Mouse (Mus musculus) midbrain, postnatal 0 days (tissue): ENCODE results near the gene 9130019O22Rik. TPM values are rescaled to one million over a fixed set of nuclear protein-coding genes. Genes with fewer than 3 reads are reported as not detected.
"Not testable (repeated sequence)": the region's sequence is repeated elsewhere in the genome, so short reads cannot be mapped to it uniquely, and the experiment has no call there.

Experiments used
- ATAC-seq: fragments of 200-750 bp; cut with Nextera tagmentation; 2 replicates; pipeline ENCODE4 v1.8.0; 2017; ENCODE audit warnings: moderate number of reproducible peaks, mild to moderate bottlenecking, moderate TSS enrichment, moderate library complexity; ENCODE audit not compliant: low FRiP score
- DNase-seq: peaks from one replicate; pipeline ENCODE4 v3.0.0-alpha.2; 2015; ENCODE audit warnings: low spot score
- H3K27ac ChIP-seq: fragments of 300-500 bp; sonication (generic); 2 replicates; pipeline ENCODE4 v1.5.1; 2014; ENCODE audit warnings: low read depth, mild to moderate bottlenecking, low read length, mixed read lengths
- H3K27me3 ChIP-seq: fragments of 300-500 bp; sonication (generic); 2 replicates; pipeline ENCODE4 v1.6.1; 2014; ENCODE audit warnings: low read length, control low read depth, mixed read lengths; ENCODE audit not compliant: insufficient read depth
- H3K36me3 ChIP-seq: fragments of 300-500 bp; sonication (generic); 2 replicates; pipeline ENCODE4 v1.6.1; 2014; ENCODE audit warnings: low read length, control low read depth, mixed read lengths; ENCODE audit not compliant: insufficient read depth
- H3K4me1 ChIP-seq: fragments of 300-500 bp; sonication (generic); 2 replicates; pipeline ENCODE4 v1.6.1; 2014; ENCODE audit warnings: mild to moderate bottlenecking, control low read depth, antibody characterized with exemption, low read length, mixed read lengths; ENCODE audit not compliant: insufficient read depth
- H3K4me2 ChIP-seq: fragments of 300-500 bp; sonication (generic); 2 replicates; pipeline ENCODE4 v1.6.1; 2014; ENCODE audit warnings: low read depth, mild to moderate bottlenecking, low read length, mixed read lengths; ENCODE audit not compliant: poor library complexity, severe bottlenecking
- H3K4me3 ChIP-seq: fragments of 300-500 bp; sonication (generic); 2 replicates; pipeline ENCODE4 v1.5.1; 2014; ENCODE audit warnings: low read depth, mild to moderate bottlenecking, low read length, moderate library complexity
- H3K9ac ChIP-seq: fragments of 300-500 bp; sonication (generic); replicated peaks from 2 replicates; pipeline ENCODE4 v1.6.1; 2014; ENCODE audit warnings: mild to moderate bottlenecking, low read length, moderate library complexity, mixed read lengths; ENCODE audit not compliant: poor library complexity, severe bottlenecking
- H3K9me3 ChIP-seq: fragments of 300-500 bp; sonication (generic); 2 replicates; pipeline ENCODE4 v1.6.1; 2016; ENCODE audit warnings: low read length, control low read depth
- CTCF ChIP-seq: IDR thresholded peaks from 2 replicates; pipeline ENCODE4 v1.5.1; 2016; ENCODE audit warnings: antibody characterized with exemption, mild to moderate bottlenecking
- WGBS: fragments of 180-500 bp; shearing (Covaris S2); extraction: QIAGEN DNeasy Blood & Tissue Kit; methylation state at CpG from one replicate; pipeline ENCODE4 v1.1.7; 2014; 5-methylcytosine and 5-hydroxymethylcytosine counted together
- polyA plus RNA-seq: library from polyadenylated mRNA; unstranded; fragments of >200 nt; fragmentation: Nextera tagmentation; extraction: Ambion mirVana; gene quantifications from 2 replicates; pipeline ENCODE4 v1.2.1, GENCODE M21; 2015
- total RNA-seq: library from RNA; depleted of rRNA; stranded (reverse); fragments of >200 nt; gene quantifications from 2 replicates; pipeline ENCODE4 v1.2.3, GENCODE M21; 2014

9130019O22Rik gene
- total and polyA plus RNA-seq, 2 experiments from 2014 or later, result 1.4 to 4.0 TPM

- ATAC-seq (peak; percentile 91), DNase-seq (peak; percentile 92)
- peak within 1 kb of the TSS; percentile 85 for H3K27ac ChIP-seq
- peak within 1 kb of the TSS; percentile 66 for H3K4me3 ChIP-seq
- H3K36me3 ChIP-seq, result 0 out of 2 replicates have a peak, but pooled peaks cover 6% of the 10 kb centered on the region
- no peaks in the 10 kb centered on the region for H3K9me3 ChIP-seq
- peak within 1 kb of the TSS; percentile 87 for H3K9ac ChIP-seq
- WGBS, result under 1% methylated on average over 48 of the region's 48 CpGs
- peaks cover 5% of the 10 kb centered on the region for H3K4me1 ChIP-seq
- TF ChIP-seq CTCF, result peak; percentile 9; the same call in 1 of the 2 replicates
- H3K27me3 ChIP-seq, result no peaks in the 10 kb centered on the region
- peak within 1 kb of the TSS; percentile 96 for H3K4me2 ChIP-seq
Measured at GRCm38 (mm10) chr7:127421388-127422191, 34.6 kb upstream of the 9130019O22Rik start, which contains the start of gene Zfp688. TSS of gene Zfp688 (minus strand) at chr7:127422068.

- Histone ChIP-seq H3K9me3 (no peaks in the 10 kb centered on the region), H3K9ac (no peak overlapping the region), H3K27ac (no peak overlapping the region), H3K4me2 (no peak overlapping the region), H3K27me3 (no peaks in the 10 kb centered on the region), H3K36me3 (no peaks in the 10 kb centered on the region), H3K4me3 (no peak overlapping the region), H3K4me1 (no peaks in the 10 kb centered on the region)
- DNase-seq (no peak), ATAC-seq (no peak)
- TF ChIP-seq CTCF, result no peak
- 67% methylated on average over 2 of the region's 2 CpGs for WGBS
Measured at GRCm38 (mm10) chr7:127411418-127411817, 24.5 kb upstream of the 9130019O22Rik start.

- H3K9me3 ChIP-seq, H3K36me3 ChIP-seq, H3K27me3 ChIP-seq, H3K4me1 ChIP-seq: not testable (repeated sequence)
- TF ChIP-seq CTCF, result peak; percentile 85
- ATAC-seq (peak; percentile 87), DNase-seq (peak; percentile 92)
- peak within 1 kb of the TSS; percentile 68 for H3K9ac ChIP-seq
- peak within 1 kb of the TSS; percentile 50 for H3K4me3 ChIP-seq
- peak within 1 kb of the TSS; percentile 78 for H3K4me2 ChIP-seq
- H3K27ac ChIP-seq, result peak within 1 kb of the TSS; percentile 48
- WGBS, result 5% methylated on average over 40 of the region's 40 CpGs
Measured at GRCm38 (mm10) chr7:127406002-127406987, 19.3 kb upstream of the 9130019O22Rik start, which contains the start of gene Zfp764. TSS of gene Zfp764 (minus strand) at chr7:127406822.

GRCm38 (mm10) chr7:127404101-127404500 is 17.1 kb upstream of the 9130019O22Rik start:
- not testable (repeated sequence) for H3K27ac ChIP-seq, H3K4me3 ChIP-seq, H3K9me3 ChIP-seq, ATAC-seq, H3K9ac ChIP-seq, H3K36me3 ChIP-seq, DNase-seq, H3K4me1 ChIP-seq, H3K27me3 ChIP-seq, H3K4me2 ChIP-seq
- 99% methylated on average over 6 of the region's 6 CpGs for WGBS

- H3K9me3 ChIP-seq, result no peaks in the 10 kb centered on the region
- DNase-seq (no peak), ATAC-seq (no peak)
- H3K27me3 ChIP-seq, result no peaks in the 10 kb centered on the region
- no peaks in the 10 kb centered on the region for H3K36me3 ChIP-seq
- no peak overlapping the region for H3K27ac ChIP-seq
- no peak for TF ChIP-seq CTCF
- WGBS, result 64% methylated on average over 2 of the region's 2 CpGs
- no peak overlapping the region for H3K9ac ChIP-seq
- no peaks in the 10 kb centered on the region for H3K4me1 ChIP-seq
- no peak overlapping the region for H3K4me2 ChIP-seq
- no peak overlapping the region for H3K4me3 ChIP-seq
Measured at GRCm38 (mm10) chr7:127402980-127403379, 16.0 kb upstream of the 9130019O22Rik start.
